Mouse (Mus musculus) macrophage (primary cell): ENCODE results near the gene Tnip2. TPM values are rescaled to one million over a fixed set of nuclear protein-coding genes. Genes with fewer than 3 reads are reported as not detected.
A peak's percentile ranks its signal among the peaks of the same experiment; 100 is the strongest.

Experiments used
- H3K27ac ChIP-seq: fragments of 350-480 bp; formaldehyde crosslinking; 2 replicates; pipeline ENCODE4 v1.9.0; 2021
- H3K36me3 ChIP-seq: fragments of 350-480 bp; formaldehyde crosslinking; 2 replicates; pipeline ENCODE4 v1.9.0; 2021; ENCODE audit errors: inconsistent target
- H3K4me3 ChIP-seq: fragments of 350-480 bp; formaldehyde crosslinking; 2 replicates; pipeline ENCODE4 v1.9.0; 2021; ENCODE audit errors: inconsistent target
- H3K79me2 ChIP-seq: fragments of 350-480 bp; formaldehyde crosslinking; 2 replicates; pipeline ENCODE4 v1.9.0; 2021; ENCODE audit errors: inconsistent target
- WGBS: methylation state at CpG from one replicate; pipeline ENCODE4 v1.1.7; 2026; ENCODE audit warnings: inconsistent platforms; ENCODE audit not compliant: missing documents; 5-methylcytosine and 5-hydroxymethylcytosine counted together
- polyA plus RNA-seq: library from polyadenylated mRNA; stranded (reverse); fragments of 250-400 nt; gene quantifications from 3 replicates; pipeline ENCODE4 v1.2.4, GENCODE M21; 2018; ENCODE audit warnings: inconsistent platforms
- total RNA-seq, 78 experiments: library from RNA; depleted of rRNA; stranded (reverse); fragments of 250-400 nt; gene quantifications; 1 replicate in 9 of 78; 2 replicates in 24 of 78; 3 replicates in 43 of 78; 4 replicates in 2 of 78; pipeline ENCODE4 v1.2.4; 2018; ENCODE audit warnings: inconsistent platforms in 56 of 78

Tnip2 gene
- total RNA-seq (2018; cell fraction: chromatin; rRNA removed), result 100 to 1,000 TPM; 108 to 396 (median 174) TPM
- 10 to 100 TPM; 16.4 to 32.3 (median 19.7) TPM for total RNA-seq (2018; cell fraction: cytosol; rRNA removed)
- 100 to 1,000 TPM in 14 of 26 experiments, 10 to 100 TPM in 12; 60.1 to 370 (median 104) TPM for total RNA-seq (2018; cell fraction: nucleus; rRNA removed)
- 20.0 to 28.2 TPM (median 24.5 TPM) in 3 replicates for polyA plus RNA-seq

DNA sequence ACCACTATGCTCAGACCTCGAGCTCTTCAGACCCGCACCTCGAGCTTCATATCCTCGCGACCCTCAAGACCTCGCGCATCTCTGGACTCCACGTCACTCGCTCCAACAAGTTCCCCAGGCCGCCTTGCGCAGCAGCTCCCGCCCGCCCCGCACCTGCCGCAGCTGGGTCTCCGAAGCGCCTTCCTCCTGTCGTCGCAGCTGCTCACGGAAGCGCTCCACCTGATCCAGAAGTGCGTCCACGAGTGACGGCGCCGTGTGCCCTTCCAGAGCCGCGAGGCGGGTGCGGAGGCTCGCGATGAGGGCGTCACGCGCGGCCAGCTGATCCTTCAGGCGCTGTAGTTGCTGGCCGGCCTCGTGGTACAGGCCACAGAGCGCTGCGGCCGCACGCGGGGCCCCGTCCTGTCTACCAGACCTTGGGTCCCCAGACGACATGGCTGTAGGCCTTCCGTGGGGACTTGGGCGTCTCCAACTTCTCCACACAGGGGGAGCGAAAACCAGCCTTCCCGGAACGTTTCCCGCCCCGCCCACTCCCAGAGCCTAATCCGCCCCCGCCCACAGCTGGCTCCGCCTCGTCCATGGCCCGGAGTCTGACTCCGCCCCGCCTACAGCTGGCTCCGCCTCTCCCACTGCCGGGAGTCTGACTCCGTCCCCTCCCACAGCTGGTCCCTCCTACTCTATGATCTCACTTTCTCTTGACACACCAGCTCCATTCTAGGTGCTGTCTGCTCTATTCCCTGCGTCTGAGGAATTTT, at the start of gene Tnip2:
Gene Tnip2 (minus strand): TSS at position 526 of the 752 bp plus-strand sequence.
- H3K79me2 ChIP-seq, result peaks cover 49% of the 10 kb centered on the region
- WGBS, result under 1% methylated on average over 42 of the region's 64 CpGs

DNA sequence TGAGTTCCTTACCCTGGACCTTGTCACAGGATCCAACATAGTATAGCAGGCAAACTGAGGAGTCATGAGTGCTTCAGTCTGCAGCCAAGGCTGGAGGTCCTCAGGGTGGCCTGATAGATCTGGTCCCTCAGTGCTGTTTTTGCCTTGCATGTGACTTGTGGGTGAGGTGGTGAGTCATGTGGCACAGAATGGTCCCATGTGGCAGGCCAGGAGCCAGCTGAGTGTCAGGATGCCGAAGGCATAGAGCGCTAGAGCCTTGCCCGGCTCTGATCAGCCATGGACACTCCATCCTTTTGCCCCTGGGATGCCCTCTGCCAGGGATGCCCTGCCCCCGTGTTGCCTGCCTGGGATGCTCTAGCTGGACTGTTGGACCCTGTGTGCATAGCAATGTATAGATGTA, 38.0 kb upstream of the Tnip2 start:
- Histone ChIP-seq H3K4me3 (no peak overlapping the region), H3K79me2 (peaks cover 100% of the 10 kb centered on the region), H3K27ac (peak overlapping the region; percentile 24), H3K36me3 (peaks cover 67% of the 10 kb centered on the region)
- WGBS, result 96% methylated on average over 4 of the region's 4 CpGs

More for the DNA sequence above, at the start of gene Tnip2:
- H3K27ac ChIP-seq, result peak within 1 kb of the TSS; percentile 67
- no peaks in the 10 kb centered on the region; the same call in 1 of the 2 replicates for H3K36me3 ChIP-seq
- H3K4me3 ChIP-seq, result peak within 1 kb of the TSS; percentile 76

DNA sequence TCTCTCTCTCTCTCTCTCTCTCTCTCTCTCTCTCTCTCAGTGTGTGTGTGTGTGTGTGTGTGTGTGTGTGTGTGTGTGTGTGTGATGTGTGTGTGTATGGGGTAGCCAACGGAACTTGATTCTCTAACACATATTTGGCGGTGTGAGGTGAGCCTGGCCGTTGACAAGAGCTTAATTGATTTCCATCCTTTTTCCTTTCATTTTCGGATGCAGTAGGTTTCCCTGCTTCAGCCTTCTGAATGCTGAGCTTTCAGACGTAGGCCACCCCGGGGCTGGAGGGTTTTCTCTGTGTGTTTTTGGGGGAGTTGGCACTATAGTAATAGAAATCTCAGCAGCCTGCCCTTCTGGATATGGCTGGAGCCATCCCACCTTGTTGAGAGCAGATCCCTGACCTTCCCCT, 36.5 kb upstream of the Tnip2 start:
- H3K27ac ChIP-seq, result no peak overlapping the region
- peaks cover 100% of the 10 kb centered on the region for H3K79me2 ChIP-seq
- peaks cover 67% of the 10 kb centered on the region for H3K36me3 ChIP-seq
- H3K4me3 ChIP-seq, result no peak overlapping the region
- WGBS, result 29% methylated on average over 4 of the region's 6 CpGs

DNA sequence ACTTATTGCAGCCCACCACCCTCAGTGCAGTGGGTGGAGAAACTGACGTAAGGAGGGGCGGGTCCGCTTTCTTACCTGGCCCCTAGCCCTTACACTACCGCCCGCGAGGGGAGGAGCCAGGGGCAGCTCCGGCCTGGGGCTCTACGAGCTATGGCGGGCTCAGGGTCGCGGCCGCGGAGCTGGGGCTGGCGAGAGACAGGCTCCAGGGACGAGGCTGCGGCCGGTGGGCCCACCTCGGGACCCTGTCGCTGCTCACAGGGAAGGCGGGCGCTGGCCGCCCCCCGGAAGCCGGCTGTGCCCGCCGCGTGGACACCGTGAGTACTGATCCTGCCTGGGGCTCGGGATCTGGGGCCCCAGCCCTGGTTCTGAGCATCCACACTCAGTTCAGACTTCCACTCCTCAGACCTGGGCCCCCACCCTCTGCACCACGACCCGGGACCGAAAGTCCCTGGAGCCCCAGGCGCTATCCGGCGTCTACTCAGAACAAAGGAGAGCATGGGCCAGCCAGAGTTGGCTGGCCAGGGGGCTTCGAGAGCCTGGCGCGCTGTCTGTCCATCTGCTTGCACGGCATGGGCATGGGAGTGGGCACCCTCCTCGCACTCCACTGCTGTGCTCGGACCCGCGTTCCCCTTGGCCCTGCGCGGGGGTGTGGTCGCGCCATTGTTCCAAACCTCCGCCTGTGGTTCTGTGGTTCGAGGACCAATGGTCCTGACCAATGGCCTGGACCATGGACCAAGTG, 35.9 kb upstream of the Tnip2 start:
- Histone ChIP-seq H3K4me3 (peak overlapping the region; percentile 11; the same call in 1 of the 2 replicates), H3K27ac (0 out of 2 replicates have a peak overlapping the region, but pooled peaks have one; percentile 5), H3K36me3 (peaks cover 64% of the 10 kb centered on the region), H3K79me2 (peaks cover 100% of the 10 kb centered on the region)
- WGBS, result 6% methylated on average over 38 of the region's 49 CpGs

DNA sequence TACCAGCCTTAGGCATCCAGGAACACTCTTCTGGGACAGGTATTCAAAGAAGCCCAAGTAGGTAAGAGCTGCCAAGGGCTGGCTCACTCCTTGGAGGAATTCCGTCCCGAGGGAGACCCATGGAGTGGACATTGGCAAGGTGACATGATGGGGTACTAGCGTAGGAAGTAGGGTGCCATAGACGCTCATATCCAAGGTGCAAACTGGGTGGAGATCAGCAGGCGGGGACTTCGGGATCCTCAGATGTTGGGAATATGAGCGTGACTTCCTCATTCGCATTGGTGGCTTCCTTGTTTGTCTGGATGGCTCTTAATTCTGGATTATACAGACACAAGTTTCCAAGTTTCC, 35.3 kb upstream of the Tnip2 start:
- H3K27ac ChIP-seq, result 0 out of 2 replicates have a peak overlapping the region, but pooled peaks have one; percentile 5
- peaks cover 100% of the 10 kb centered on the region for H3K79me2 ChIP-seq
- peak overlapping the region; percentile 11; the same call in 1 of the 2 replicates for H3K4me3 ChIP-seq
- H3K36me3 ChIP-seq, result peaks cover 58% of the 10 kb centered on the region
- WGBS, result 48% methylated on average over 8 of the region's 8 CpGs

DNA sequence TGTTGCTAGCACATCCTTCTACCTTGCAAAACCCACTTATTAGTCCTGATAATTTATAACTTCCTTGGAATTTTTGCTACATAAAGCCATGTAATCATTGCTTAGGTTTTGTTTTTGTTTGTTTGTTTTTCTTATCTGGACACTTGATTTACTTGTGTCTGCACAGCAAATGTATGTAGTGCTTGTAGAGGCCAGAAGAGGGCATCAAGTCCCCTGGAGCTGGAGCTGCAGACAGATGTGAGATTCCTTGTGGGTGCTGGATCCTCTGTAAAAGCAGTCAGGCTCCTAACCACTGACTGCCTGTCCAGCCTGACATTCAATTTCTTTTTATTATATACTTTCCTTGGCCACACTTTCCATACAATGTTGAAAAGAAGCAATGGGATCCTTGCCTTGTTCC, 33.6 kb upstream of the Tnip2 start:
- Histone ChIP-seq H3K27ac (peak overlapping the region; percentile 5; the same call in 1 of the 2 replicates), H3K36me3 (peaks cover 41% of the 10 kb centered on the region), H3K79me2 (peaks cover 96% of the 10 kb centered on the region), H3K4me3 (no peak overlapping the region)

DNA sequence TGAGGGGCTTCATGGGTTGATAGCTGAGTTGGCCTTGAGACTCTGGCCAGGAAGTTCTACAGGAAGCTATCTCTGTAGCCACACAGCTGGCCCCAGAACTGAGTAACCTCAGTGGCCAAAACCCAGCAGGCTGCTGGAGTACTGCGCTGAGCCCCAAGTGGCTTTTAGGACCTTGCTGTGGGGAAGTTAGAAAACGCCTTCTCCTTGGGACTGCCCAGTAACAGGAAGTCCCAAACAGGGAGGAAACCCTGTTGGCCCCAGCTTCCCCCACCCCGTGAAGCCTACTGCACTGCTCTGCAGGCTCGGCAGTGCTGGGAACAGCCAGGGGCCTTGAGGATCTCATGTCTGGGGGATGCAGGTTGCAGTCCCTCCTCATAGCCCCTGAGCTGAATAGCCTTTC, 29.3 kb upstream of the Tnip2 start:
- peak overlapping the region; percentile 86 for H3K4me3 ChIP-seq
- peak overlapping the region; percentile 100 for H3K27ac ChIP-seq
- H3K36me3 ChIP-seq, result peaks cover 18% of the 10 kb centered on the region
- peaks cover 96% of the 10 kb centered on the region for H3K79me2 ChIP-seq
- WGBS, result 0% methylated on average over 4 of the region's 4 CpGs

DNA sequence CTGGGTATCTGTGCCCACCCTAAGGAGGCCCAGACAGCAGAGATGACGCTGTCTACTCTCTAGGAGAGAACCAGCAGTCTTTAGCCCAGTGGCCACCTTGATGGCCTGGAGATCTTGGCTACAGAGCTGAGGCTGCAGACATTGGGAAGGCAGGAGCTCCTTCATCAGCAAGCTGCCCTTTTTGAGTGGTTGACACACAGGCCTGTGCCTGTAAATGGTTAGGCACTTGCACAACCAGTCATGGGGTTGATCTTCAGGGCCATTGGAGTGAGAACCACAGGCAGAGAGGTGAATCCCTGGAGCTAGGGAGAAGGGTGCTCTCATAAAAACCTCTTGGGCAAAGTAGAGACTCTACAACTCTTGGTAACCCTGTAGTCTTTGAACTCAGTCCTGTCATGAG, 28.4 kb upstream of the Tnip2 start:
- no peak overlapping the region for H3K4me3 ChIP-seq
- peaks cover 18% of the 10 kb centered on the region for H3K36me3 ChIP-seq
- peak overlapping the region; percentile 100 for H3K27ac ChIP-seq
- H3K79me2 ChIP-seq, result peaks cover 96% of the 10 kb centered on the region
- WGBS, result 100% methylated on average over 1 of the region's 1 CpGs

DNA sequence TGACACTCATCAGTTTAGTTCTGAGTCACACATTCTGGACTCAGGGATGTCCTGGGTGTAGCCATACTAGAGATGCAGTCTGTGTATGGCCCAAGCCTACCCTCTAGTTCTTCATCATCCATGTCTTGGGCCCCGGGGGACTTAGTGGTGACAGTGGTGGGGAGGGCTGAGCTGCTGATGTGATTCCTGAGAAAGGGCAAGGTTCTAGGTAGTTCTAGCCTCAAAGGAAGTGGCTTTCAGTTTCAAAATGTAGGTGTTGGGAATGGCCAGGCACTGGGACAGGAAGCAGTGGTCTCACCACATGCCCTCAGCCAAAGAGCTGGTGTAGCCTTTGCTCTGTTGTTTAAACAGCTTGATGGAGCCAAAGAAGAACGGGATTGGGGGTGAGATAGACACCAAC, 25.3 kb upstream of the Tnip2 start:
- 74% methylated on average over 2 of the region's 2 CpGs for WGBS
- H3K36me3 ChIP-seq, result no peaks in the 10 kb centered on the region
- peak overlapping the region; percentile 100 for H3K27ac ChIP-seq
- H3K79me2 ChIP-seq, result peaks cover 86% of the 10 kb centered on the region
- no peak overlapping the region for H3K4me3 ChIP-seq

DNA sequence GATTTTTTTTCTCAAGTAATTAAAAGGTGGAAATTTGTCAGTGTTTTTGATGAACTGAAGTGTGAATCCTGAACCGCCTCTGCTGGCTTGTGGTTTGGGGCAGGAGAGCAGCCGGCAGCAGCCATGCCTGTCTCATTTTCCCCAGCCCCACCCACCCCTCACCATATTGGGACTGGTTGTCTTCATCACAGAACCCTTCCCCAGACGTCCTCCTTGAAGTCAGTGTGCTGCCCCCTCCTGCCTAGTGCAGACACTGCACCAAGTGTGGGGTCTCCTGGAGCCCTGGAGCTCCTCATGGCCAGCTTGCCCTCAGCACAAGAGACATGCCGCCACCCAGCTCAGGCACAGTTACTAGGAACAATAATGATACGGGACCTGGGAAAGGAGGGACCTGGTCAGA, 24.7 kb upstream of the Tnip2 start:
- no peak overlapping the region for H3K4me3 ChIP-seq
- WGBS, result 44% methylated on average over 5 of the region's 5 CpGs
- no peaks in the 10 kb centered on the region for H3K36me3 ChIP-seq
- H3K27ac ChIP-seq, result peak overlapping the region; percentile 100
- peaks cover 80% of the 10 kb centered on the region for H3K79me2 ChIP-seq

DNA sequence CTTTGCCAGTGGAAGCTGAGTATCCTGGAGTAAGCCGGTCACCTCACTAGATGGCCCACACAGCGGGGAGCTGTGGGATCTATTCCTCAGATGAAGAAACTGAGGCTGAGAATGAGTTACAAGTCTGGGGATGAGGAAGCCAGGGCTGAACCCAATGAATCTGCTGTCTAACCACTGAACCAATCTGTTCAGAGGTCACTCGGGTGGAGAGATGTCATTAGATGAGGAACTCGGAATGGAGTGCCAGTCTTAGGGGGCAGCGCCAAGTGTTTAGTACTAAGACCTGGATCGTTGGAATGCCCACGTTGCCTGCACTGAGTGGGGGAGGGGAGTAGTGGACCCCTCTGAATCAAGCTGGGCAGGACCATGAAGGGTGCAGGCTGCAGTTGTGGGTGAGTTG, 24.3 kb upstream of the Tnip2 start:
- Histone ChIP-seq H3K27ac (peak overlapping the region; percentile 100), H3K36me3 (no peaks in the 10 kb centered on the region), H3K4me3 (no peak overlapping the region), H3K79me2 (peaks cover 81% of the 10 kb centered on the region)
- WGBS, result 29% methylated on average over 7 of the region's 7 CpGs

DNA sequence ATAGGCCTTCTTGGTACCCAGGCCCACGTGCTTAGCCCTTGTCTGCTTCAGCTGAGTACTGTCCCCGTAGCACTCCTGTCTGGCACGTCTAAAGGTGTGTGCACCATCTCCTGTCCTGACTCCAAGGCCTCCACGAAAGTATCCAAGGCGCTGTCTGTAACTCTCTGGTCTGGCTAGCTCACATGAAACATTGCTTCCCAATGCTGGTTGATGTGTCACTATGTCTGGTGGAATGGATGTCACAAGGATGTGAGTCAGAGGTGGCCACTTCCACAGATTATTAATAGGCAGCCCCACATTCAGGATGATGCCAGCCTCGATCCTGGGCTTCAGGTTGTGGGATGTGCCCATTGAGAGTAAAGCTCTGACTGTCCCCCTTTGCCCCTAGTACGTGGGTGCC, 22.0 kb upstream of the Tnip2 start:
- WGBS, result 41% methylated on average over 7 of the region's 7 CpGs
- H3K36me3 ChIP-seq, result no peaks in the 10 kb centered on the region
- H3K27ac ChIP-seq, result peak overlapping the region; percentile 100
- peaks cover 84% of the 10 kb centered on the region for H3K79me2 ChIP-seq
- H3K4me3 ChIP-seq, result no peak overlapping the region

DNA sequence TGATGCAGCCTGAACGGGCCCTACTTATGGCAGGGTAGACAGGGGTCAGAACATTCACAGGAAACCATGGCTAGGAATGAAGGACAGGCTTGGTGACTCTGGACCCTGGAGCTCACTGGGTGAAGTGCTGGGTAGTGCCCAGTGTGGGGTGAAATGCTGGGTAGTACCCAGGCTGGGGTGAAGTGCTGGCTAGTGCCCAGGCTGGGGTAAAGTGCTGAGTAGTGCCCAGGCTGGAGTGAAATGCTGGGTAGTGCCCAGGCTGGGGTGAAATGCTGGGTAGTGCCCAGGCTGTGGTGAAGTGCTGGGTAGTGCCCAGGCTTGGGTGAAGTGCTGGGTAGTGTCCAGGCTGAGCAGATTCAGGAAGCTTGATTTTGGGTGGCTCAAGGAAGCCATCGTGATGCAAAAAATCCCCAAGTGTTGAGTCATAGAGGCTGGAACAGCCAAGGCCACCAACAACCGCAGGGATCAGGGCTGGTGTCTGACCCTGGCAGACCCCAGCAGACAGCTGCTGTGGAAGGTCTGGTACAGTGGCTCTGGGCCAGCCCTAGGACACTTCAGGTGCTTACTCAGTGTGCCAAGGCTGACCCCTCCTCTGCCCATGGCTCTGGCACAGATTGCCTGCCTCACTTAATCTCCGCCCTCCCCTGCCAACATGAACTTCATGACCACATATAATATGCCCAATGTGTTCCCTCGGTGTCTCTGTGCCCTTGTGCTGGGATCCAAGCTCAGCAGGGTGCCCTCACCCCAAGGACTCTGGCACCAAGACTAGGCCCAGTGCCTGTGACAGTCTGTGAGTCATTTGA, 21.2 kb upstream of the Tnip2 start:
- H3K79me2 ChIP-seq, result peaks cover 84% of the 10 kb centered on the region
- H3K4me3 ChIP-seq, result no peak overlapping the region
- WGBS, result 23% methylated on average over 4 of the region's 5 CpGs
- no peaks in the 10 kb centered on the region; the same call in 1 of the 2 replicates for H3K36me3 ChIP-seq
- peak overlapping the region; percentile 100 for H3K27ac ChIP-seq

DNA sequence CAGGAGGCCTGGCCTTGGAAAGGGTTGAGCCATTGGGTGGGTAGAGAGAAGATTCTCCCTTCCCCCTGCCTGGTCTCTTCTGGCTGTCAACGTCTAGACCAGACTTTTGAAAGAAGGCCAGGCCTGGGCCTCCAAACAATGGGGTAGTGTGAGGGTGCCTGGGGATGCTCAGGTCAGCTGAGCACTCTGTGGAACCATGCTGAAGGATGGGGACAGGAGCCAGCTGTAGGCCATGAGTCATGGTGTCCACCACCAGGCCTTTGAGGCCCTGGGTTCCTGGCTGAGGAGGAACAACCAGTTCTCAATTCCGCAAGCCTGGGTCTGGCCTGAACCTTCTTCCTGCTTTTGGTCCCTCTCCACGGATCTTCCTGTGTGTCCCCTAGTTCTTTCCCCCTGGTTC, 20.0 kb upstream of the Tnip2 start:
- 16% methylated on average over 3 of the region's 3 CpGs for WGBS
- H3K4me3 ChIP-seq, result no peak overlapping the region
- no peaks in the 10 kb centered on the region; the same call in 1 of the 2 replicates for H3K36me3 ChIP-seq
- H3K27ac ChIP-seq, result peak overlapping the region; percentile 100
- H3K79me2 ChIP-seq, result peaks cover 84% of the 10 kb centered on the region
